Mouse (Mus musculus) limb, embryonic 10.5 days (tissue): ENCODE data around the gene Rnasel. TPM values are rescaled to one million over a fixed set of nuclear protein-coding genes. Genes with fewer than 3 reads are reported as not detected.
A peak's percentile ranks its signal among the peaks of the same experiment; 100 is the strongest.

Source experiments
- DNase-seq: peaks from one replicate; pipeline ENCODE4 v3.0.0-alpha.2; 2017; ENCODE audit warnings: low spot score
- H3K27ac ChIP-seq: fragments of 300-500 bp; sonication (generic); 2 replicates; pipeline ENCODE4 v1.5.1; 2016; ENCODE audit warnings: mild to moderate bottlenecking
- H3K27me3 ChIP-seq: fragments of 300-500 bp; sonication (generic); 2 replicates; pipeline ENCODE4 v1.6.1; 2016; ENCODE audit warnings: low read depth, mild to moderate bottlenecking; ENCODE audit not compliant: poor library complexity, severe bottlenecking
- H3K36me3 ChIP-seq: fragments of 300-500 bp; sonication (generic); 2 replicates; pipeline ENCODE4 v1.6.1; 2016; ENCODE audit warnings: mild to moderate bottlenecking, moderate library complexity
- H3K4me1 ChIP-seq: fragments of 300-500 bp; sonication (generic); 2 replicates; pipeline ENCODE4 v1.6.1; 2016
- H3K4me3 ChIP-seq: fragments of 300-500 bp; sonication (generic); 2 replicates; pipeline ENCODE4 v1.5.1; 2016; ENCODE audit warnings: mild to moderate bottlenecking, moderate library complexity
- H3K9me3 ChIP-seq: fragments of 300-500 bp; sonication (generic); replicated peaks from 2 replicates; pipeline ENCODE4 v1.6.1; 2016; ENCODE audit warnings: mild to moderate bottlenecking
- WGBS: fragments of 180-500 bp; shearing (Covaris S2); methylation state at CpG from one replicate; pipeline ENCODE4 v1.1.7; 2016; 5-methylcytosine and 5-hydroxymethylcytosine counted together
- polyA plus RNA-seq: library from polyadenylated mRNA; unstranded; fragments of >200 nt; fragmentation: Nextera tagmentation; extraction: Ambion mirVana; gene quantifications from 2 replicates; pipeline ENCODE4 v1.2.1, GENCODE M21; 2016

Gene Rnasel
- polyA plus RNA-seq, 1 experiment from 2014 or later, result 8.2 TPM

DNA sequence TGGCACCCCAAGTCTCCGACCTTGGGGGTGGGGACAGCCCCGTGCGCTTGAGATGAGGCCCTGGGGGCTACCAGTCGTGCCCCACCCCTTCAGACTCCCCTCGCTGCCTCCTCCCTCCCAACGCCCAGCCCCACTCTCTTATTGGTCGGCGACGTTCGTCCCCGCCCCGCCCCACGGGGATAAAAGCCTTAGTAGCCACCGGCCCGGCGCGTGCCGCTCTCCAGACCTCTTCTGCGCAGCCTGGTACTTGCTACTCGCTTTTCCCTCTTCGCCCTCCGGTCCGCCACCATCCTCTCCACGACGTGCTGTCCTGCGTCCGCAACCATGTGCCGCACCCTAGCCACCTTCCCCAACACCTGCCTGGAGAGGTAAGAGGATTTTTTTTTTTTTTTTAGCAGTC lies 9.1 kb upstream of the Rnasel start, which contains the start of gene Rgs16:
TSS of gene Rgs16 (plus strand) at position 205 of the 400 bp plus-strand sequence.
- DNase-seq, result peak; percentile 85
- peak within 1 kb of the TSS; percentile 62 for H3K27ac ChIP-seq
- H3K27me3 ChIP-seq, result peaks cover 63% of the 10 kb centered on the region
- no peaks in the 10 kb centered on the region for H3K9me3 ChIP-seq
- H3K4me3 ChIP-seq, result peak within 1 kb of the TSS; percentile 53
- peaks cover 33% of the 10 kb centered on the region for H3K4me1 ChIP-seq
- 0 out of 2 replicates have a peak, but pooled peaks cover 5% of the 10 kb centered on the region for H3K36me3 ChIP-seq
- WGBS, result 1% methylated on average over 28 of the region's 28 CpGs

DNA sequence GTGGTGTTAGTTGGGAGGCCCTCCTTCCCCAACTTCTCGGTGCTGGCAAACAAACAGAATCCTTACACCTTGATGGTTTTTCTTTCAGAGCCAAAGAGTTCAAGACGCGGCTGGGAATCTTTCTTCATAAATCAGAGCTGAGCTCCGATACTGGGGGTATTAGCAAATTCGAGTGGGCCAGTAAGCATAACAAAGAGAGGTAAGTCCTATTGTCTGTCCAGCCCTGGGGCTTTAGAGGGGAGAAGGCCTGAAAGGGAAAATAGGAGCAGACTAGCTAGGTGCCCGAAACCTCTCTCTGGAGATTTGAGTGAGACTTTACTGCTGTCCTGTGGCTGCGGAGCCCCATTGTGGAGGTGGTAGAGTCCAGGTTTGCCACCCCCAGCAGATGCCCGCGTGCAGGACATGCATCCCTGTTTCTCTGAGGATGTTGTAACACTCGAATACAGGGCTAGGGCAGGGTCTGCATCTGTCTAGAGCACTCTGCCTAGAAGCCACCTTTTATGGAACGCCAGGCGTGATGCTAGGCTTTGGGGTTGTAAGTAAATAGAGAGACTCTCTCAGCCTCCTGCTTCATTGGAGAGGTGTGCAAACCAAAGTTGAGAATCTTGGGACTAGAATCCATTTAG lies 8.3 kb upstream of the Rnasel start:
- Histone ChIP-seq H3K4me1 (peaks cover 33% of the 10 kb centered on the region), H3K9me3 (no peaks in the 10 kb centered on the region), H3K27me3 (peaks cover 63% of the 10 kb centered on the region), H3K36me3 (0 out of 2 replicates have a peak, but pooled peaks cover 5% of the 10 kb centered on the region), H3K27ac (peak overlapping the region; percentile 62; the same call in 1 of the 2 replicates), H3K4me3 (peak overlapping the region; percentile 53)
- no peak for DNase-seq
- 31% methylated on average over 12 of the region's 12 CpGs for WGBS

DNA sequence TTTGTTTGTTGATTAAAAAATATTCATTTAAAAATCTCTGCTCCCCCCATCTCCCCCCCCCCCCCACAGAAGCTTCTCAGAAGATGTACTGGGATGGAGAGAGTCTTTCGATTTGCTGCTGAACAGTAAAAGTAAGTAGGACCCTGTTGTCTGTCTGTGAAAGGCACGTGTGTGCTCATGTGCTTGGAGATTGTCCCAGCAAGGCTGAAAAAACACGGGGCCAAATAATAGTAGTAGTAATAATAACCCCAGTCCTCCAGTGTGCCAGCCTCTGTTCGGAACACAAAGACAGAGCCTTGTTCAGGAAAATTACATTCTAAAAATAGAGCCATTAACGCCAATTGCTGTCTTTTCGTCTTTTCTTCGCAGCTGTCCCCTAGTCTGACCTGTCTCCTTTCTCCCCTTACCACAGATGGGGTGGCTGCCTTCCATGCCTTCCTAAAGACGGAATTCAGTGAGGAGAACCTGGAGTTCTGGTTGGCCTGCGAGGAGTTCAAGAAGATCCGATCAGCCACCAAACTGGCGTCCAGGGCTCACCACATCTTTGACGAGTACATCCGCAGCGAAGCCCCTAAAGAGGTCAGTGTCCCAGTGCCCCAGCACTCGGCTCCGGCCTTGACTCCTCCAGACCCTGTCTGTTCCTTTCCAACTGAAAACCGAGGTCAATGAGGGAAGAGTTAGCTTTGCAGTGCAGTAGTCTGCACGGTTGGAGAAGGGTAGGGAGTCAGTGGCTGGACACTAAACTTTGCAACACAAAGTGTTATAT lies 7.5 kb upstream of the Rnasel start:
- H3K27me3 ChIP-seq, result peaks cover 61% of the 10 kb centered on the region
- no peak for DNase-seq
- no peaks in the 10 kb centered on the region for H3K9me3 ChIP-seq
- H3K4me1 ChIP-seq, result peaks cover 31% of the 10 kb centered on the region
- peak overlapping the region; percentile 53; the same call in 1 of the 2 replicates for H3K4me3 ChIP-seq
- WGBS, result 76% methylated on average over 18 of the region's 18 CpGs
- H3K36me3 ChIP-seq, result 0 out of 2 replicates have a peak, but pooled peaks cover 5% of the 10 kb centered on the region
- H3K27ac ChIP-seq, result no peak overlapping the region

DNA sequence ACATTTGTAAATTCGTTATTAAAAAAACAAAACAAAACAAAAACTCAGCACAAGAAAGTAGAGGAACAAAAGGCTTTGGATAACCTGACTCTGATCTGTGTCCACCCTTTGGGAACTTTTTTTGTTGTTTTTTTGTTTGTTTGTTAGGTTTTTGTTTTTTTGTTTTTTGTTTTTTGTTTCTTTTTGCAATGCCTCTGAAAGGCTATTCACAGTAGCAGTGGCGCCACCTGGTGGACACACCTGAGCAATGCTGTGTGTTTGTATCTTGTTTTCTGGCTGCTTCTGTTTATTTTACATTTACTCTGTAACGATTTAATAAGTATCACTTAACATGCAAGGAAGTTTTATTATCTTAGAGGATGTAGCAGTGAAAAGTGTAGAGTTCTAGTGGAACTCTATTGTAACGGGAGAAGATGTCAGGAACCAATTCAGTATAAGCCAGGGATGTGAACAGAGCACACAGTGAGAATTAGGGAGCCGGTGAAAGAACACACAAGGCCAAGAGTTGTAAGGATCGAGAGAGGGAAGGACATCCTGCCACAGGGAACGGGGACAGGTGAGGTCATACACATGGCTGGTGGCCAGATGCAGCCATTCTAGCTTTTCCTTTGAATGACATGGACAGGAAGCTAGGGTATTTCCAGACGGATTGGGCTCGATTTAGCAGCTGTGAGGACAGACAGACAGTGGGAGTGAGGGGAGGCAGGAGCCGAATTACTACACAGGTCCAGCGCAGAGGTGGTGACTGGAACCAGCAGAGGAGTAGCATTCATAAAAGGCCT lies 6.7 kb upstream of the Rnasel start:
- 64% methylated on average over 11 of the region's 11 CpGs for WGBS
- no peaks in the 10 kb centered on the region for H3K9me3 ChIP-seq
- H3K36me3 ChIP-seq, result 0 out of 2 replicates have a peak, but pooled peaks cover 5% of the 10 kb centered on the region
- peaks cover 23% of the 10 kb centered on the region for H3K4me1 ChIP-seq
- no peak overlapping the region for H3K27ac ChIP-seq
- no peak overlapping the region for H3K4me3 ChIP-seq
- DNase-seq, result peak; percentile 82
- peaks cover 54% of the 10 kb centered on the region for H3K27me3 ChIP-seq

DNA sequence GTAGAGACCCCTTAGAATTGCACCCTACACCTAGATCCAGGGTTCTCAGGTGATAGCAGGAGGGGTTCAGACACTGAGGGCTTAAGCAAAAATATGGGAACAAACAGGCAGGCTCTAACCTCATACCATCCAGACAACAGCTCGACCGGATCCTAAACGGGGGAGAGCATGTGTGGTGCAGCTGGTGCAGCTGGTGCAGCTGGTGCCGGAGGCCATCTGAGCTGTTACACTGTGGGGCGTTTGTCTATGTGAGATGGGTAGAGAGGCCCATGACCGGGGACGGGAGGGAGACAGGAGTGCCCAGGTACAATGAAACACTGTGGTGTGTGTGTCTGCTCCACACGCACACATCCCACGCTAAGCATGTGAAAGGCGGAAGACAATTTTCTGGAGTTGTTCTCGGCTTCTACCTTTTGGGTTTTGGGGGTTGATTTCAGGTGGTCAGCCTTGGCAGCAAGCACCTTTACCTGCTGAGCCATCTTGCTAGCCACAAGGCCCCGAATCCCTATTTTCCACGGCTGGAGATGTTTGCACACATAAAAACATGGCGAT lies 3.0 kb upstream of the Rnasel start:
- H3K27ac ChIP-seq, result no peak overlapping the region
- DNase-seq, result no peak

DNA sequence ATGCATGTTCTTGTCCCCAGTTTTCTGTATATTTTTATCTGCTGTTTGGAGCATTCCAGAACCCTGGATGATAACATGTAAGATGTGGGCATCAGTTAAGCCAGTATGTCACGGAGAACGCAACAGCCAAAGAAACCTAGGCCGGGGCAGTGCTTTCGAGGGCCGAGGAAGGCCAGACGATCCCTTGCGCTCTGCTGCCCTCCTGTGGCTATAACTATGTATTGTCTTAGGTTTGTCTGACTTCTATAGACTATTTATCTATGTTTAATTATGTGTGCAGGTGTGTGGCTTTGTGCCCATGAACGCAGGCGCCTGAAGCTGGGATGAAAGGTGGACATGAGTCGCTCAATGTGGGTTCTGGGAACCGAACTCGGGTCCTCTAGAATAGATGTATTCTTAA lies 2.5 kb upstream of the Rnasel start:
- Histone ChIP-seq H3K27me3 (peaks cover 13% of the 10 kb centered on the region), H3K27ac (no peak overlapping the region), H3K36me3 (0 out of 2 replicates have a peak, but pooled peaks cover 5% of the 10 kb centered on the region), H3K4me1 (peaks cover 18% of the 10 kb centered on the region), H3K9me3 (no peaks in the 10 kb centered on the region), H3K4me3 (no peak overlapping the region)
- DNase-seq, result peak; percentile 83
- WGBS, result 5% methylated on average over 12 of the region's 12 CpGs

More for the DNA sequence above, 3.0 kb upstream of the Rnasel start:
- Histone ChIP-seq H3K4me3 (no peak overlapping the region), H3K27me3 (peaks cover 18% of the 10 kb centered on the region), H3K9me3 (no peaks in the 10 kb centered on the region), H3K4me1 (peaks cover 17% of the 10 kb centered on the region), H3K36me3 (0 out of 2 replicates have a peak, but pooled peaks cover 5% of the 10 kb centered on the region)
- WGBS, result 87% methylated on average over 14 of the region's 14 CpGs

DNA sequence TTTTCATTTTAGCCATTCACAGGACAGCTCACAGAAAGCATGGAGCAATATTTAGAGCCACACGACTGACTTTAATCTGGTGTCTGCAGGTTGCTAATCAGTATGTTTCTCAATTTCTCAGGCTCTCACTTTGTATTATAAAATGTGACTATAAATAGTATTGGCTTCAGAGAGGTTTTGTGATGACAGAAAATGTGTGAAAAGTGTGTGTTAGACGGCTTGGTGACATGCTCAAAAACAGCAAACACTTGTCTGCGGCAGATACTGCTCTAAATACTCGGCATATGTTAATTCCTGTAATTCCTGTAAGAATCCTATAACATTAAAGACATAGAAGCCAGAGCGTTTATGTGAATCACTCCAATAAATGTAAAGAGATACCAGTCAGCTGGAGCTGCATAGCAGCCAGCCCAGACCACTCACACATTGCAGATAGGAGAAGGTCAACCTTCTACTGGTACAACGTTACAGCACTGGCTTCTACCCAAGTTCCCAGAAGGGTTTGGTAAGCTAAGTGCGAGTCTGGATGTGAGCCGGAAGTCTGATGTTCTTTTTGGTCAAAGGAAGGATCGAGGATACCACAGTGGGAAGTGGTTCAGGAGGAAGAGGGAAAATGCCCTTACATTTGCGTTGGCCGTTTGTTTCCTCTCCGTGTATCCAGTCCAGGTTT lies 1.2 kb upstream of the Rnasel start:
- Histone ChIP-seq H3K27ac (no peak overlapping the region), H3K36me3 (0 out of 2 replicates have a peak, but pooled peaks cover 5% of the 10 kb centered on the region), H3K4me1 (peaks cover 22% of the 10 kb centered on the region), H3K9me3 (no peaks in the 10 kb centered on the region), H3K27me3 (0 out of 2 replicates have a peak, but pooled peaks cover 9% of the 10 kb centered on the region), H3K4me3 (no peak overlapping the region)
- no peak for DNase-seq
- WGBS, result 84% methylated on average over 12 of the region's 12 CpGs

DNA sequence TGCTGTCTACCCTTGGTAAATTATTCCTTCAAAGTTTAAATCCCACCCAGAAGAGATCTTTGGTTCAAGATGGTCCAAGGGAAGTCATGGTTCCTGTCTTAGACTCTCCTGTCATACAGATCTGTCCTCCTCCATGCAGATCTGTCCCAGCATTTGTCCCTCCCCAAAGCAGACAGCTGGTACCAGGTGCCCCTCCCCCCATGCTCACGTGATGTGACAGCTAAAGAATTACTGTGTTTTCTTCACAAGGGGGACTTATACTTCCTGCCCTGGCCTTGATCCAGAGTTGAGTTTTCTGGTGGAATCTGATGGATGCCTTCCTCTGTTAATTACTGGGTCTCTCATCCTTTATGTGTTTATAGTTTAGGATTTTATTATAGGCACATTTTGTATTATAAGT lies 677 bp upstream of the Rnasel start:
- H3K27me3 ChIP-seq, result 0 out of 2 replicates have a peak, but pooled peaks cover 6% of the 10 kb centered on the region
- peak overlapping the region; percentile 93 for H3K27ac ChIP-seq
- H3K4me1 ChIP-seq, result peaks cover 22% of the 10 kb centered on the region
- WGBS, result 12% methylated on average over 1 of the region's 1 CpGs
- H3K9me3 ChIP-seq, result no peaks in the 10 kb centered on the region
- peak; percentile 57 for DNase-seq
- H3K36me3 ChIP-seq, result 0 out of 2 replicates have a peak, but pooled peaks cover 5% of the 10 kb centered on the region
- no peak overlapping the region; the same call in 1 of the 2 replicates for H3K4me3 ChIP-seq

DNA sequence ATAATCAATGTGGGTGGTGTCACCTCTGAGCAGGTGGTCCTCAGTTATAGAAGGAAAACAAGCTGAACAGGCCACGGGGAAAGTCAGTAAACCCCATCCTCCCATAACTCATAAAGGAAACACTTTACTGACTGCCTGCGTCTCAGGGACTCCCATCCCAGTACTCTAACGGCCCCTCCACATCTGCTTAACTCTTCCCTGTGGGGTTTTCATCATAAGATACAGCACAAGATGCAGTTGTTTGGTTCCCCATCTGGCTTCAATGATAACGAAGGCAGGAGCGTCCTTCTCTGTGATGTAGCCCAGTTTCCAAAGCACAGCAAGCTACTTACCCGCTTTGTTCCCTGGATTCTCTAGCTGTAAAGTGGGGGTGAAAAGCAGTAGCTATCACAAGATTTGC lies 828 bp downstream of the Rnasel start:
- WGBS, result 66% methylated on average over 6 of the region's 6 CpGs
- DNase-seq, result no peak
- Histone ChIP-seq H3K27ac (peak overlapping the region; percentile 93), H3K9me3 (no peaks in the 10 kb centered on the region), H3K4me3 (peak overlapping the region; percentile 51; the same call in 1 of the 2 replicates), H3K4me1 (peaks cover 22% of the 10 kb centered on the region), H3K36me3 (no peaks in the 10 kb centered on the region), H3K27me3 (0 out of 2 replicates have a peak, but pooled peaks cover 6% of the 10 kb centered on the region)

DNA sequence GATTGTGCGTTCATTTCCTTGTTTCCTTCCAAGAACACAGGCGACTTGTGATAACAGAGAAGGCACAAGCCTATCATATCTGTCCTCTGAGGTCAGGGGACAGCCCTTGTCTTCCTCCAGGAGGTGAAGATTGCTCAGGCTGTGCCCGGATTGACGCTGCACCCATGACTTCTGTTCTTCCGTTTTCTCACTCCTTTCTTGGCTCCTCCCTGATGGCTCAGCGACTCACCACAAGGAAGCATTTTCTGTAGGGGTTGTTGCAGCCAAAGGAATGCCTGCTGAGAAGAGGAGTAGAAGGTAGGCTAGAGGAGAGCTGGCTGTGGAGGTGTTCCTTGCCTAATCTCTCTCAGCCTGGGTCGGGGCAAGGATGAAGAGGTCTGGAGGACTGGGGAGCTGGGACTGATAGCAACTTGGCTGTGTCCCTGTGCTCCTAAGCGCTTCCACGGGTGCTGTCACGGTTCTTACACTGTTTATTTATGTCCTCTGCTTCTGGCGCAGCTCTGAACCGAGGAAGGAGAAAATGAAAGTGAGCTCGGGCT lies 2.6 kb downstream of the Rnasel start:
- Histone ChIP-seq H3K27me3 (0 out of 2 replicates have a peak, but pooled peaks cover 6% of the 10 kb centered on the region), H3K27ac (no peak overlapping the region), H3K36me3 (no peaks in the 10 kb centered on the region), H3K4me3 (no peak overlapping the region), H3K9me3 (no peaks in the 10 kb centered on the region), H3K4me1 (peaks cover 22% of the 10 kb centered on the region)
- no peak for DNase-seq
- WGBS, result 51% methylated on average over 13 of the region's 13 CpGs

DNA sequence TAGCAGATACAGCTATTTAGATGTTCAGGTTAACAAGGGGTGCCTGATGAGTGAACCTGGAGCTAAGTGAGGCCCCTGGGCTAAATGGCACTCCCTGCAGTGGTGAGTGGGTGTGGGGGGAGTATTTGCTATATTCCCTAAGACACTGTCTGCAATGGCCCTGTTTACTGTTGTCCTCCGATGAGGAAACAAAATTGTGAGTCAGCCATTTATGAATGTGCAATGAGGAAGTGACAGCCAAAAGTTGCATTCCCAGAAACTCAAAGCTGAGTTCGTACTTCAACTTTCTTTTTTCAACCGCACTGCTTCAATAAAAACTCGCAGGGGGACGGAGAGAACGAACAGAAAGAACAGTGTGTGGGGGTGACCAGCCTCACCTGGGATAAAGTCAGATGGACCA lies 3.3 kb downstream of the Rnasel start:
- no peak overlapping the region for H3K4me3 ChIP-seq
- 91% methylated on average over 6 of the region's 6 CpGs for WGBS
- no peak overlapping the region for H3K27ac ChIP-seq
- H3K4me1 ChIP-seq, result peaks cover 22% of the 10 kb centered on the region
- no peak for DNase-seq
- no peaks in the 10 kb centered on the region for H3K36me3 ChIP-seq
- no peaks in the 10 kb centered on the region for H3K9me3 ChIP-seq
- 0 out of 2 replicates have a peak, but pooled peaks cover 6% of the 10 kb centered on the region for H3K27me3 ChIP-seq
